Mouse (Mus musculus): Measurements from ENCODE around the gene Gm20696.

Gene Gm20696

DNA sequence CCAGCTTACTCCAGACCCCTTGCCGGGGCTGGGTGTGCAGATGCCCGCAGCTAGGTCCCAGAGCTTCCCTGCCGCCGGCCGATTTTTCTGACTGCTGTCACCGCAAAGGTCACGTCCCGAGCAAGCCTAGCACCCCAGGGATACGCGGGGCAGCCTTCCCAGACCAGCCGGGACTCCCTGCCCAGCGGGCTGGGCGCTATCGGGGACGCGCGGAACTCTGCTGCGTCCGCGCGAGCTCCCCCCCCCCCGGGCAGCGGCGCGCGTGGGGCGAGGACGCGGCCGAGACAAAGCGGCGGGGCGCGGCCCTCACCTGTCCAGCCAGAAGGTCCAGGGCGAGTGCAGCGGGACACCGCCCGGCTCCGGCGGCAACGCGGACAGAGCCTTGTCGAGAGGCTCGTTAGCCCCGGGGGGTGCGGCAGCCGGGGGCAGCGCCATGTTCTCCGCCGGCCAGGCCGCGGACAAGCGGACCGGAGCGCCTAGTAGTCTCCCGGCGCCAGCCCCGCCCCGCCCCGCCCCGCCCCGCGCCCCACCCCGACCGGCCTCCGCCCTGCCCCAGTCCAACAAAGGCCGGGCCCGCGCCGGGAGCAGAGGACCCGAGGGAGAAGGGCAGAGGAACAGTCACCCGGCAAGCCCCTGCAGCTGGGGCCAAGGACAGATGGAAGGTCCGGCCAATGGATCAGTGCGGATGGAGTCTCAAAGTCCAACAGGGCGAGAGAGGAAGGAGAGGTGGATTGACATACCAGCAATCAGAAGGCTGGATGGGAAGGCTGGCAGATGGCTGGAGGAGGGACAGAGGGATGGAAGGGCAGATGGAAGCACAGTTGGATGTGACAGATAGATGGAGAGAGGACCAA, at the start of gene Gm20696, which contains the start of gene Eif4e3:
Gm20696 (minus strand) TSS at position 480 of the 854 bp plus-strand sequence.
Eif4e3 (minus strand) TSS at position 454 of the 854 bp plus-strand sequence.
- peak; percentile 57 for DNase-seq

DNA sequence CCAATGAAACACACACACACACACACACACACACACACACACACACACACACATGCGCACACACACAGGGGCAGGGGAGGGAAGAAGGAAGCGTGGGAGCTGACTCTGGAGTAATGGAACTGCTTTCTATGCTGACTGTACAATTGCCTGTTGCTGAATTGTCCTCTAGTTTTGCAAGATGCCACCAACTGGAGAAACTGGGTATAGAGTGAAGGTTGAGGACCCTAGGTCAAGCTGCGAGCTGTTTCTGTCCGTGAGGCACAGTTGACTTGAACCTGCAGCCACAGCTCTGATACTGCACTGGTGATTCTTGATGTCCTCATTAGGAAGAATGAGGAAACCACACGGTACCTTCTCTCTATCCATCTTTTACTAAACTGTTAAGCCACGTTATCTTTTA, 49.3 kb upstream of the Gm20696 start:
- DNase-seq: no peak

- no peak for DNase-seq
These were observed 48.6 kb upstream of the Gm20696 start for GRCm38 (mm10) chr6:99715191-99715590.

DNA sequence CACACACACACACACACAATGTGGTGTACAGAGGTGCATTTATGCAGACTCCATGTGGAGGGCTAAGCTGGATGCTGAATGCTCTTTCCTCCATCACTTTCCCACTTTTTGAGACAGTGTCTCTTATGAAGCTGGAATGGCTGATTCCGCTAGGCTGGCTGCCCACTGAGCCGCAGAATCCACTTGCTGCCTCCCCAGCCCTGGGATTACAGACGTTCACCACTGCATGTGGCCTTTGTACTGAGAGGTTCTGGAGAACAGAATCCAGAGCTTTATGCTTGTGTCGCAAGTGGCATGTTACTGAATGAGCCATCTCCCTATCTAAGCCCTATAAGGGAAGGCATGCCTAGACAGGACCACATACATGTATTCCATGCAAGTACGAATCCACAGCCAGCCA, 46.7 kb upstream of the Gm20696 start:
- DNase-seq: no peak

DNA sequence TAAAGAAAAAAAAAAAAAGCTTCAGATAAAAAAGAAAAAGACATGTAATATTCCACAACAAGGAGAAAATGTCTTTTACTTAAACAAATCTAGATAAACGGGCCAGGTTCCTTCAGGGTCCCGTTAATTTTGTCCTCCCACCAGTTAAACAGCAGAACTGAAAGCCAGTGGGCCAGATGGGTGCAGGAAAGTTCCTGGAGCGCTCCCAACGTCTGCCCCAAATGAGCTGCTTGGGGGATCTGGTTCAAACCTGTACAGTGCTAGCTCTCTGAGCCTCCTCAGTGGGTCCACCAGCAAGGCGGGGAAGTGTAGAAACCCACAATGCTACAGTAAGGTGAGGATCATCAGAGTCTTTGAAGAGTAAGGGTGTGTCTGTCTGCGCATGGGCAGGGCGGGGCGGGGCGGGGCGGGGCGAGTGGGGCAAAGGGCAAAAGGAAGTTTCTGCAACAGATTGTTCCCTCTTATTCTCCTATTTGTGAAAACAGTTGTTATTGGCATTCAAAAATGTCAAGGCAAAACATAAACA, 45.0 kb upstream of the Gm20696 start:
- DNase-seq: no peak

DNA sequence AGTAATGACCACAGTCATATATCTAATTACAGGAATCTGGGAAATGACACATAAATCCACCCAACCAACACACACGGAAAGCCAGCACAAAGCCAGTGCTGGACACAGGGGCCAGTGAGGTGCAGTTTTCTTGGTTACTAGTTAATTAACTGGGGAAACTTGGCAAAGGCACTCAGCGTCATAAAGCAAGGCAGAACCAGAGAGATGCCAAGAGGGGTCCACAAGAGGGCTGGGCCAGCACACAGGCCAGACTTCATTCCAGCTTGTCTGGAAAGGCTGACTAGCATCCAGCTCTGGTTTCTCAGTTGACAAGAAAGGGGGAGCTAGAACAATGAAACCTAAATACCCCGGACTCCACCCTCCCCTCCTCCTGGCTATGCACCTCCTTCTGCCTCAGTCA, 33.9 kb upstream of the Gm20696 start:
- no peak for DNase-seq

DNA sequence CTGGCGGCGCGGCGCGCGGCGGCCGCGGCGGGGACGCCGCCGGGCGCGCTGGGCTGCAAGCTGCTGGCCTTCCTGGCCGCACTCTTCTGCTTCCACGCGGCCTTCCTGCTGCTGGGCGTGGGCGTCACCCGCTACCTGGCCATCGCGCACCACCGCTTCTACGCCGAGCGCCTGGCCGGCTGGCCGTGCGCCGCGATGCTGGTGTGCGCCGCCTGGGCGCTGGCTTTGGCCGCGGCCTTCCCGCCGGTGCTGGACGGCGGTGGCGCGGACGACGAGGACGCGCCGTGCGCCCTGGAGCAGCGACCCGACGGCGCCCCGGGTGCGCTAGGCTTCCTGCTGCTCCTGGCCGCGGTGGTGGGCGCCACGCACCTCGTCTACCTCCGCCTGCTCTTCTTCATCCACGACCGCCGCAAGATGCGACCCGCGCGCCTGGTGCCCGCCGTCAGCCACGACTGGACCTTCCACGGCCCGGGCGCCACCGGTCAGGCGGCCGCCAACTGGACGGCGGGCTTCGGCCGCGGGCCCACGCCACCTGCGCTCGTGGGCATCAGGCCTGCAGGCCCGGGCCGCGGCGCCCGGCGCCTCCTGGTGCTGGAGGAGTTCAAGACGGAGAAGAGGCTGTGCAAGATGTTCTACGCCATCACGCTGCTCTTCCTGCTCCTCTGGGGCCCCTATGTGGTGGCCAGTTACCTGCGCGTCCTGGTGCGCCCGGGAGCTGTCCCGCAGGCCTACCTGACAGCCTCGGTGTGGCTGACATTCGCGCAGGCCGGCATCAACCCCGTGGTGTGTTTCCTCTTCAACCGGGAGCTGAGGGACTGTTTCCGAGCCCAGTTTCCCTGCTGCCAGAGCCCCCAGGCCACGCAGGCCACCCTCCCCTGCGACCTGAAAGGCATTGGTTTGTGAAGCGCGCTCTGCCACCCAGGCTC, 26.6 kb upstream of the Gm20696 start:
- no peak for DNase-seq

GRCm38 (mm10) chr6:99692206-99692915, 25.8 kb upstream of the Gm20696 start, which contains the start of gene Gpr27:
Gene Gpr27, plus strand, starts transcription at chr6:99692679.
- DNase-seq: no peak

- peak; percentile 9 for DNase-seq
These were observed 25.1 kb upstream of the Gm20696 start for GRCm38 (mm10) chr6:99691666-99692205.

- no peak for DNase-seq
These were observed 21.9 kb upstream of the Gm20696 start for GRCm38 (mm10) chr6:99688513-99688912.

- DNase-seq: no peak
These were observed 18.3 kb upstream of the Gm20696 start for GRCm38 (mm10) chr6:99684899-99685298.

DNA sequence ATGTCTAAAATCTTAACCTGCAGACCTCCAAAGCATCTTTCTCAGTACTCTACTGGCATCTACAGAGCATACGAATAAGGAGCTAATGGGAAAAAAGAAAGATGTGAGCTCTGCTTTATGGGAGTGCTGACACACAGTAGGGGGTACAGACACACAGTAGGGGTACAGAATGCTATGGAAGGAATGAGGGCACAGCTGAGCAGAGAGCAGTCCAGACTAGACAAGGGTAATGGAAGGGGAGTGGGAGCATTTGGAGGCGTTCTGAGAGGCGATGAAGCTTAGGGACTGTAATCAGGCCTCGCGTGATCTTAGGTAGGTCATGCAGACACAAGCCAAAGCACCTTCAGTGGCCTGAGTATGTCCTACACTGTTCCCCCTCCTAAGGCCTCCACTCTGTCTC, 17.4 kb upstream of the Gm20696 start:
- DNase-seq: no peak

DNA sequence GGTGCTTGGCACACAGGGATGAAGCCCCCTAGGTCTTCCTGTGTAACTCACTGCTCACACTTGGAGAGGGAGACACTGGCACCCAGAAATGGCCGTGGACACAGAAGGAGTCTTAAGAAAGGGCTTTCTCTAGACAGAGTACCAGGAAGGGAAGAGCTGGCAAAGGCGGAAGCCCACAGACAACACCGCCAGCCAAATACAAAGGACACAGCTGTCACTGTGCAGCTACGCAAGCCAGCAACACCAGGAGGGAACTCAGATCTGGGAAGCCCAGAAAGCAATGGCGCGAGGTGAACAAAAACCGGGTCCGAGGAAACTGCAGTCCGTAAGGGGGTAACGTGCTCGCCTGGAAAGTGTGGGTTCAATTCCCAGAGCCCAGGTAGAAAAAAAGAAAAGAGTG, 11.5 kb upstream of the Gm20696 start:
- no peak for DNase-seq

DNA sequence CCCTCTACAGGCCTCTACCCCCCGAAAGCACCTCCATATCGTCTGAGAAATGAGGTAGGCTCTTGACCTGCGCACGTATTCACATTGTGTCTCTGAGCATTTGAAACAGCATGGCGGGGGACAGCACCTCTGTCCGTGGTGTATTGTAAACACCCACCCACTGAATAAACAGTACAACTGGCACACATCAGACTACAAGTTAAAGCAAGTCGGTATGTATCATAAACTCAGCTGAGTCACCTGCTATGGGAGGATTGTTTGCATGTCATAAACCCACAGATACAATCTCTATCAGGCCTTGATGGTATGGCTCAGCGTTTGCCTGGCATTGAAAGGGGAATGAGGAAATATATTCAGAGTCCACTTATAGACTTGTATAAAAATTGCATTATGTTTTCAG, 10.7 kb upstream of the Gm20696 start:
- no peak for DNase-seq

- no peak for DNase-seq
These were observed 7.9 kb upstream of the Gm20696 start for GRCm38 (mm10) chr6:99674482-99674881.

DNA sequence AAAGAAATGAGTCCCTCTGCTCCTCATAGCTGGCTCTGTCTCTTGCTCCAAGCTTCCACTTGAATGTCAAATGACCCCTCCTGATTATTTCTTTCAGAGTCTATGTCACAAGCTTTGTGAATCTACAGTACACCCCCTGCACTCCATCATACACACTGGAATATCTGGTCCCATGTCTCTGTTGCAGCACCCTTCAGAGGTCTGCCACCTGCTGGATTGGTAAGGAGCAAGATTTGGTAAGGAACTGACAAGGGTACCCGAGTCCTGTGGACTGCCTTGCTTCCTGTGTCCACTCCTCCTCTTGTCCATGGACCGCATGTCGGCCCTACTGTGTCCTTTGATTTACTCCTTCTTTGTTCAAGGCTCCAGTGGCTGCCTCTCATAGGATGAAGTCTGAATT, 5.2 kb upstream of the Gm20696 start:
- DNase-seq: no peak

DNA sequence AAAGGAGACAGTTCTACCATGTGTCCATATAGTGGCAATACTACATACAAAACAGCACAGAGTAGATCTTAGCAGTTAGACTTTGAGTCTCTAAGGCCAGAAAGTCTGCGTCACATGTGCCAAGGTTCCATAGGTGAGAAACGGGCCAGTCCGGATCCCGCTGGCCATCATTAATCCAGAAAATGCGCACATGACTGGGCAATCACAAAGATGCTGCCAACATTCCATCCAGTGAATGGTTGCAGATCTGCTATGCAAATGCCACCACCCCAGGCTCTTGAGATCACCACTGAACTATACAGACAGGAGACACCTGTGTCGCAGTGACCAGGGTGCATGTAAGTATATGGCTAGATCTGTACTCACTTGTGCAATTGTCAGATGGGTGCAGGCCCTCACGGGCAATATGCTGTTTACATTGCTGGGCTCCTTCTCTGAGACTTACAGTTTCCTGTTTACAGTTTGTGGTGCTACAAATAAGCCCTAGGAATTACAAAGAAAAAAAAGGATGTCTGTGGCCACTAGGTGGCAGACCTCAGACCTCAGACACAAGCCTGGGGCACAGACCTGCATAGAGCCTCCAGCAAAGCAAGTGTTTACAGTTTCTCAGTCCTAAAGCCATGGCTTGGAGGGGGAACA, 4.0 kb upstream of the Gm20696 start:
- peak; percentile 34 for DNase-seq

DNA sequence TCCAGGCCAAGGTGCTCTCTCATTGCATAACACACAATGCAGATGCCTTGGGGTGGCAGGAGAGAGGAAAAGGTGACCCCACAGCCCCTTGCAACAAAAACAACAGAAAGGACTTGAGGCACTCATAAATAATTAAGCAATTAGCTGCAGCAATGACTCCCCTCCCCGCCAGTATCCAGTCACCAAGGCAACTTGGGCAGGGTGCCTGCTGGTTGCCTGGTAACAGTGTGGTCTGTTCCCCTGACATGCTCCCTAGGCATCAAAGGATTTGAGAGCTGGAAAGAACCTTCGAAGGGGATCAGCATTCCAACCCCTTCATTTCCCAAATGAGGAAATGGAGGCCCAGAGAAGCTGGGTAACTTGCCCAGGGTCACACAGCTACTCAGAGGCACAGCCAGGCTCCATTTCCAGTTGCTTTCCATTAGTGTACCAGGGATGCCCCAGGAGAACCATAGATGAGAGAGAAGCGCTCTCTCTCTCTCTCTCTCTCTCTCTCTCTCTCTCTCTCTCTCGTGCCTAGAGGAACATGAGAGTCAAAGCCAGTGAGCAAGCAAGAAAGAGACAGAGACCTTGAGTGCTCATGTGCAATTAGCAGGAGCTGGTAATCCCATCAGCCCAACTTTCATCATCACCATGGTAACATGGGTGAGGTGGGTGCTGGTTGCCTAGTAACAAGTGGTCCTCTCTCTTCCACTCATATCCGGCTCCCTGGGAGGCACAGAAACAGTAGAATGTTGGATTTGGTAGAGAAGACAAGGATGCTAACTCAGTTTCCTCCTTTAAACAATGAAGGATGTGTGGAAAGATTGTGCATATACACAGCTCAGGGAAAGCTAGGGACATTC, 3.1 kb upstream of the Gm20696 start:
- DNase-seq: no peak

GRCm38 (mm10) chr6:99667290-99667689, 693 bp upstream of the Gm20696 start:
- no peak for DNase-seq

- DNase-seq: no peak
These were observed 910 bp downstream of the Gm20696 start for GRCm38 (mm10) chr6:99665457-99666317.

Data from liver (tissue).